Mouse (Mus musculus) neural tube, embryonic 15.5 days (tissue): Measurements from ENCODE around the gene Cc2d2a. TPM values are rescaled to one million over a fixed set of nuclear protein-coding genes. Genes with fewer than 3 reads are reported as not detected.

ENCODE experiments used
- ATAC-seq: fragments of 200-750 bp; cut with Nextera tagmentation; 2 replicates; pipeline ENCODE4 v1.8.0; 2017; ENCODE audit warnings: mild to moderate bottlenecking, moderate TSS enrichment, moderate library complexity; ENCODE audit not compliant: low FRiP score
- H3K27ac ChIP-seq: fragments of 300-500 bp; sonication (generic); replicated peaks from 2 replicates; pipeline ENCODE4 v1.5.1; 2015; ENCODE audit warnings: mild to moderate bottlenecking, inconsistent platforms
- H3K27me3 ChIP-seq: fragments of 300-500 bp; sonication (generic); replicated peaks from 2 replicates; pipeline ENCODE4 v1.6.1; 2015; ENCODE audit warnings: inconsistent platforms
- H3K36me3 ChIP-seq: fragments of 300-500 bp; sonication (generic); 2 replicates; pipeline ENCODE4 v1.6.1; 2015; ENCODE audit warnings: inconsistent platforms
- H3K4me1 ChIP-seq: fragments of 300-500 bp; sonication (generic); 2 replicates; pipeline ENCODE4 v1.6.1; 2015; ENCODE audit warnings: inconsistent platforms
- H3K4me2 ChIP-seq: fragments of 300-500 bp; sonication (generic); 2 replicates; pipeline ENCODE4 v1.6.1; 2015; ENCODE audit warnings: inconsistent platforms, mild to moderate bottlenecking, moderate library complexity
- H3K4me3 ChIP-seq: fragments of 300-500 bp; sonication (generic); replicated peaks from 2 replicates; pipeline ENCODE4 v1.5.1; 2015; ENCODE audit warnings: mild to moderate bottlenecking, inconsistent platforms
- H3K9ac ChIP-seq: fragments of 300-500 bp; sonication (generic); replicated peaks from 2 replicates; pipeline ENCODE4 v1.6.1; 2015; ENCODE audit warnings: mild to moderate bottlenecking, inconsistent platforms
- H3K9me3 ChIP-seq: fragments of 300-500 bp; sonication (generic); replicated peaks from 2 replicates; pipeline ENCODE4 v1.6.1; 2016; ENCODE audit warnings: inconsistent platforms
- WGBS: fragments of 180-500 bp; shearing (Covaris S2); methylation state at CpG from one replicate; pipeline ENCODE4 v1.1.7; 2015; ENCODE audit warnings: mixed read lengths; 5-methylcytosine and 5-hydroxymethylcytosine counted together
- polyA plus RNA-seq: library from polyadenylated mRNA; unstranded; fragments of >200 nt; fragmentation: Nextera tagmentation; extraction: Ambion mirVana; gene quantifications from 2 replicates; pipeline ENCODE4 v1.2.1, GENCODE M21; 2015

Cc2d2a gene
- polyA plus RNA-seq, 1 experiment from 2014 or later, result 7.6 TPM

- no peak overlapping the region for H3K4me2 ChIP-seq
- 71% methylated on average over 8 of the region's 8 CpGs for WGBS
Measured at GRCm38 (mm10) chr5:43732381-43732780, 70.2 kb downstream of the Cc2d2a start.

GRCm38 (mm10) chr5:43744187-43744586 is 82.0 kb downstream of the Cc2d2a start:
- no peak for ATAC-seq
- Histone ChIP-seq H3K4me2 (no peak overlapping the region), H3K4me1 (no peaks in the 10 kb centered on the region), H3K36me3 (peaks cover 15% of the 10 kb centered on the region; the same call in 1 of the 2 replicates), H3K9ac (no peak overlapping the region), H3K4me3 (no peak overlapping the region), H3K27me3 (no peaks in the 10 kb centered on the region), H3K27ac (no peak overlapping the region), H3K9me3 (no peaks in the 10 kb centered on the region)
- WGBS, result 98% methylated on average over 1 of the region's 1 CpGs

More at GRCm38 (mm10) chr5:43732381-43732780, 70.2 kb downstream of the Cc2d2a start:
- Histone ChIP-seq H3K36me3 (peaks cover 20% of the 10 kb centered on the region), H3K9ac (no peak overlapping the region), H3K27me3 (no peaks in the 10 kb centered on the region), H3K27ac (no peak overlapping the region), H3K4me1 (no peaks in the 10 kb centered on the region), H3K4me3 (no peak overlapping the region), H3K9me3 (no peaks in the 10 kb centered on the region)
- ATAC-seq, result no peak

- ATAC-seq, result no peak
- H3K4me2 ChIP-seq, result no peak overlapping the region
- no peaks in the 10 kb centered on the region for H3K4me1 ChIP-seq
- H3K4me3 ChIP-seq, result no peak overlapping the region
- no peak overlapping the region for H3K27ac ChIP-seq
- H3K27me3 ChIP-seq, result no peaks in the 10 kb centered on the region
- WGBS, result 66% methylated on average over 5 of the region's 5 CpGs
- H3K9me3 ChIP-seq, result no peaks in the 10 kb centered on the region
- H3K36me3 ChIP-seq, result peaks cover 15% of the 10 kb centered on the region
- no peak overlapping the region for H3K9ac ChIP-seq
Measured at GRCm38 (mm10) chr5:43745156-43745555, 83.0 kb downstream of the Cc2d2a start.

GRCm38 (mm10) chr5:43748039-43748438 is 85.9 kb downstream of the Cc2d2a start:
- H3K4me2 ChIP-seq, result no peak overlapping the region
- ATAC-seq, result no peak
- peaks cover 7% of the 10 kb centered on the region for H3K36me3 ChIP-seq
- H3K4me3 ChIP-seq, result no peak overlapping the region
- no peaks in the 10 kb centered on the region for H3K9me3 ChIP-seq
- no peaks in the 10 kb centered on the region for H3K27me3 ChIP-seq
- no peak overlapping the region for H3K9ac ChIP-seq
- H3K4me1 ChIP-seq, result no peaks in the 10 kb centered on the region
- WGBS, result 93% methylated on average over 4 of the region's 4 CpGs
- no peak overlapping the region for H3K27ac ChIP-seq

- Histone ChIP-seq H3K9ac (no peak overlapping the region), H3K36me3 (peaks cover 5% of the 10 kb centered on the region), H3K27ac (no peak overlapping the region), H3K4me2 (no peak overlapping the region), H3K4me1 (no peaks in the 10 kb centered on the region), H3K9me3 (no peaks in the 10 kb centered on the region), H3K27me3 (no peaks in the 10 kb centered on the region), H3K4me3 (no peak overlapping the region)
- no peak for ATAC-seq
- 92% methylated on average over 3 of the region's 3 CpGs for WGBS
Measured at GRCm38 (mm10) chr5:43749092-43749491, 86.9 kb downstream of the Cc2d2a start.

GRCm38 (mm10) chr5:43770618-43771354 is 108.6 kb downstream of the Cc2d2a start:
- no peak for ATAC-seq
- no peak overlapping the region for H3K27ac ChIP-seq
- no peaks in the 10 kb centered on the region for H3K9me3 ChIP-seq
- peaks cover 20% of the 10 kb centered on the region for H3K36me3 ChIP-seq
- H3K4me1 ChIP-seq, result no peaks in the 10 kb centered on the region
- no peak overlapping the region for H3K4me3 ChIP-seq
- H3K9ac ChIP-seq, result no peak overlapping the region
- no peak overlapping the region for H3K4me2 ChIP-seq
- WGBS, result 94% methylated on average over 3 of the region's 3 CpGs
- H3K27me3 ChIP-seq, result no peaks in the 10 kb centered on the region

- H3K9ac ChIP-seq, result no peak overlapping the region
- no peak overlapping the region for H3K27ac ChIP-seq
- H3K4me2 ChIP-seq, result no peak overlapping the region
- no peak overlapping the region for H3K4me3 ChIP-seq
- H3K27me3 ChIP-seq, result no peaks in the 10 kb centered on the region
- peaks cover 20% of the 10 kb centered on the region for H3K36me3 ChIP-seq
- WGBS, result 83% methylated on average over 3 of the region's 3 CpGs
- H3K9me3 ChIP-seq, result no peaks in the 10 kb centered on the region
- H3K4me1 ChIP-seq, result no peaks in the 10 kb centered on the region
- no peak for ATAC-seq
Measured at GRCm38 (mm10) chr5:43771555-43771954, 109.4 kb downstream of the Cc2d2a start.

- Histone ChIP-seq H3K4me3 (no peak overlapping the region), H3K4me1 (peaks cover 17% of the 10 kb centered on the region), H3K4me2 (no peak overlapping the region), H3K9me3 (no peaks in the 10 kb centered on the region), H3K27me3 (no peaks in the 10 kb centered on the region), H3K36me3 (no peaks in the 10 kb centered on the region), H3K27ac (no peak overlapping the region), H3K9ac (no peak overlapping the region)
- no peak for ATAC-seq
Measured at GRCm38 (mm10) chr5:43776407-43776806, 114.3 kb downstream of the Cc2d2a start.

- no peaks in the 10 kb centered on the region for H3K36me3 ChIP-seq
- no peak overlapping the region for H3K27ac ChIP-seq
- no peaks in the 10 kb centered on the region for H3K9me3 ChIP-seq
- no peak for ATAC-seq
- no peak overlapping the region for H3K4me3 ChIP-seq
- peaks cover 17% of the 10 kb centered on the region for H3K4me1 ChIP-seq
- no peaks in the 10 kb centered on the region for H3K27me3 ChIP-seq
- 30% methylated on average over 1 of the region's 1 CpGs for WGBS
- H3K4me2 ChIP-seq, result no peak overlapping the region
- no peak overlapping the region for H3K9ac ChIP-seq
Measured at GRCm38 (mm10) chr5:43776993-43777392, 114.8 kb downstream of the Cc2d2a start.

- ATAC-seq, result no peak
- H3K27me3 ChIP-seq, result no peaks in the 10 kb centered on the region
- H3K9ac ChIP-seq, result no peak overlapping the region
- no peaks in the 10 kb centered on the region for H3K36me3 ChIP-seq
- WGBS, result 94% methylated on average over 3 of the region's 3 CpGs
- no peaks in the 10 kb centered on the region for H3K9me3 ChIP-seq
- no peak overlapping the region for H3K27ac ChIP-seq
- H3K4me1 ChIP-seq, result peaks cover 22% of the 10 kb centered on the region
- no peak overlapping the region for H3K4me3 ChIP-seq
- no peak overlapping the region for H3K4me2 ChIP-seq
Measured at GRCm38 (mm10) chr5:43778583-43778982, 116.4 kb downstream of the Cc2d2a start.

- Histone ChIP-seq H3K4me1 (peaks cover 22% of the 10 kb centered on the region), H3K27me3 (no peaks in the 10 kb centered on the region), H3K36me3 (no peaks in the 10 kb centered on the region), H3K4me3 (peak overlapping the region; percentile 87), H3K4me2 (peak overlapping the region; percentile 83), H3K9me3 (no peaks in the 10 kb centered on the region), H3K27ac (peak overlapping the region; percentile 99), H3K9ac (peak overlapping the region; percentile 90)
- peak; percentile 62 for ATAC-seq
- WGBS, result under 1% methylated on average over 53 of the region's 61 CpGs
Measured at GRCm38 (mm10) chr5:43781423-43781976, 119.4 kb downstream of the Cc2d2a start.
